Mouse (Mus musculus): ENCODE data around the gene Gm6358.
"Not testable (repeated sequence)": the region's sequence is repeated elsewhere in the genome, so short reads cannot be mapped to it uniquely, and the experiment has no call there.

Gene Gm6358

GRCm38 (mm10) chr16:89140551-89140950 lies at the start of gene Gm6358:
Gm6358 (plus strand) TSS chr16:89140851.
- no peak for DNase-seq

- no peak for DNase-seq
Observed at GRCm38 (mm10) chr16:89150786-89151185, 10.1 kb downstream of the Gm6358 start, which contains the start of gene Gm10061. Gm10061 (plus strand) TSS chr16:89151086.

GRCm38 (mm10) chr16:89157652-89158051 lies 17.0 kb downstream of the Gm6358 start, which contains the start of gene Gm9789:
Gm9789 (plus strand) TSS chr16:89157952.
- no peak for DNase-seq

- not testable (repeated sequence) for DNase-seq
Observed at GRCm38 (mm10) chr16:89169190-89169589, 28.5 kb downstream of the Gm6358 start, which contains the start of gene Gm7735. Gm7735 (plus strand) TSS chr16:89169490.

- DNase-seq: no peak
Observed at GRCm38 (mm10) chr16:89174435-89174834, 33.8 kb downstream of the Gm6358 start, which contains the start of gene 1110057P08Rik. 1110057P08Rik (plus strand) TSS chr16:89174735.

- DNase-seq: no peak
Observed at GRCm38 (mm10) chr16:89188621-89189020, 48.0 kb downstream of the Gm6358 start.

Measured in retina, postnatal 1 day (tissue).